Mouse (Mus musculus) kidney, adult 2 months (tissue): ENCODE data around the gene Mc1r.

ENCODE experiments used
- CTCF ChIP-seq: fragments of 200-500 bp; conservative IDR thresholded peaks from 2 replicates; pipeline ENCODE4 v1.5.1; 2011; ENCODE audit warnings: low read depth, mild to moderate bottlenecking, control low read depth, low read length, moderate library complexity, mixed read lengths; ENCODE audit not compliant: insufficient read depth, insufficient read length
- POLR2A ChIP-seq: fragments of 200-500 bp; IDR thresholded peaks from one replicate; pipeline ENCODE4 v1.6.1; 2011; ENCODE audit warnings: low read depth, low read length, control low read depth

- TF ChIP-seq CTCF: no peak
- no peak for TF ChIP-seq POLR2A
Measured at GRCm38 (mm10) chr8:123443576-123443921, 36.6 kb downstream of the Mc1r start.
